ENCODE assay signal across 8 mouse cellular contexts in the genomic region with DNA sequence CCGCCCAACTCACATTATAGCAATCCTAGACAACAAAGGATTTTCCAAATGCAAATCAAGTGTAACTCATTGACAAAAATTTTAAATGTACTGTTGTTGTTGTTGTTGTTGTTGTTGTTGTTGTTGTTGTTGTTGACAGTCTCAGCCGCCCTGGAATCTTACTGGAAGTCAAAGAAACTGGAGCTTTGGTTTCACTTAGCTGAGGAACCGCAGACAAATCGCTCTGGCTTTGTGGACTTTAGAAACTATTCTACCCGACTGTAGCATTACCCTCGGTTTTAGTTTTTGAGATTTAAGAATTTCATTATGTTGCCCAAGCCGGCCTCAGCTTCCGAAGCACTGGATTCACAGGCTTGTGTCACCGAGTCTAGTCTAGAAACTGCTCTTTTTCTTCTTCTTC. TPM values are rescaled to one million over a fixed set of nuclear protein-coding genes. Genes with fewer than 3 reads are reported as not detected.
DNase-seq lines count a peak whose midpoint lies in the region; ATAC-seq lines count a peak whose summit lies in the region.

No protein-coding gene starts in this region.

- intact Hi-C loops in left cerebral cortex, postnatal 10 days (cut with DNase I) = no loop called here

- WGBS in liver, embryonic 12.5 days (ENCODE audit: insufficient replicate concordance) = 1% methylated on average over 9 of the region's 9 CpGs

- H3K36me3 ChIP-seq in erythroblast, embryonic 14.5 days (ENCODE audit: control insufficient read depth) = no peaks in the 10 kb centered on the region; the same call in 1 of the 2 replicates
- H3K36me3 ChIP-seq in liver, embryonic 12.5 days = no peaks in the 10 kb centered on the region

- peak overlapping the region; percentile 72 for H3K4me3 ChIP-seq in erythroblast, embryonic 14.5 days (replicated peaks)
- peak overlapping the region; percentile 88 for H3K4me3 ChIP-seq in liver, embryonic 12.5 days

- ATAC-seq in erythroblast, adult 5-6 weeks (replicated peaks; ENCODE audit: low FRiP score, poor library complexity, severe bottlenecking) = no peak
- ATAC-seq in CD4-positive, CD25-positive, alpha-beta regulatory T cell, adult 4 months = peak; percentile 44
- ATAC-seq in granulocyte monocyte progenitor cell, adult 5-6 weeks (replicated peaks; ENCODE audit: poor library complexity, severe bottlenecking) = peak; percentile 23; the same call in 1 of the 2 replicates
- ATAC-seq in liver, embryonic 12.5 days = no peak

- no peaks in the 10 kb centered on the region for H3K27me3 ChIP-seq in erythroblast, embryonic 14.5 days (ENCODE audit: control insufficient read depth)
- no peaks in the 10 kb centered on the region for H3K27me3 ChIP-seq in liver, embryonic 12.5 days (replicated peaks)

- H3K9ac ChIP-seq in liver, embryonic 12.5 days = peak overlapping the region; percentile 85

- peaks cover 63% of the 10 kb centered on the region for H3K4me1 ChIP-seq in erythroblast, embryonic 14.5 days (ENCODE audit: control insufficient read depth)
- H3K4me1 ChIP-seq in liver, embryonic 12.5 days = peaks cover 39% of the 10 kb centered on the region

- DNase-seq in layer of hippocampus, adult 11-12 months (ENCODE audit: low spot score) = no peak
- no peak for DNase-seq in cerebellum, adult 18-20 months
- no peak for DNase-seq in left cerebral cortex, postnatal 10 days (ENCODE audit: extremely low spot score in 1 of 2, low spot score in 2 of 2)

- H3K27ac ChIP-seq in liver, embryonic 12.5 days = peak overlapping the region; percentile 94

- H3K9me3 ChIP-seq in erythroblast, embryonic 14.5 days (ENCODE audit: control insufficient read depth, low read length) = no peaks in the 10 kb centered on the region
- no peaks in the 10 kb centered on the region for H3K9me3 ChIP-seq in liver, embryonic 12.5 days (replicated peaks)

- H3K4me2 ChIP-seq in liver, embryonic 12.5 days = peak overlapping the region; percentile 69

RNA-seq across cellular contexts. Expression of a gene that starts 11.8 kb away (rescaled TPM):
- polyA plus RNA-seq in erythroblast, embryonic 14.5 days (2012) = 0.15 and 0.16 TPM in 2 replicates
- 4.2 and 4.4 TPM in 2 replicates for total RNA-seq in erythroblast, adult 5-6 weeks (2015; ENCODE audit: low replicate concordance)
- total RNA-seq in erythroblast, adult 5-6 weeks (2017; ENCODE audit: low replicate concordance) = 6.5 and 15.5 TPM in 2 replicates
- not detected for polyA plus RNA-seq in CD4-positive, CD25-positive, alpha-beta regulatory T cell, adult 4 months (2017; shearing (Covaris generic))
- not detected in 2 replicates for total RNA-seq in granulocyte monocyte progenitor cell, adult 5-6 weeks (2014; fragmentation: Nextera tagmentation)
- not detected in 2 replicates for total RNA-seq in granulocyte monocyte progenitor cell, adult 5-6 weeks (2017)
- polyA plus RNA-seq in liver, embryonic 12.5 days (2016; fragmentation: Nextera tagmentation; extraction: Ambion mirVana) = 1.9 and 2.5 TPM in 2 replicates
- not detected for total RNA-seq in left cerebral cortex, postnatal 10 days (2021)

RNA-seq across cellular contexts. Expression of a gene that starts 30.3 kb away (rescaled TPM):
- polyA plus RNA-seq in erythroblast, embryonic 14.5 days (2012) = 0.76 and 0.84 TPM in 2 replicates
- total RNA-seq in erythroblast, adult 5-6 weeks (2015; ENCODE audit: low replicate concordance) = 1.7 and 1.9 TPM in 2 replicates
- 1.4 and 1.7 TPM in 2 replicates for total RNA-seq in erythroblast, adult 5-6 weeks (2017; ENCODE audit: low replicate concordance)
- polyA plus RNA-seq in CD4-positive, CD25-positive, alpha-beta regulatory T cell, adult 4 months (2017; shearing (Covaris generic)) = 10 to 100 TPM; 12.4 to 14.5 TPM
- total RNA-seq in granulocyte monocyte progenitor cell, adult 5-6 weeks (2014; fragmentation: Nextera tagmentation) = 2.9 and 5.7 TPM in 2 replicates
- total RNA-seq in granulocyte monocyte progenitor cell, adult 5-6 weeks (2017) = 11.0 and 13.7 TPM in 2 replicates
- 8.8 and 9.6 TPM in 2 replicates for polyA plus RNA-seq in liver, embryonic 12.5 days (2016; fragmentation: Nextera tagmentation; extraction: Ambion mirVana)
- total RNA-seq in left cerebral cortex, postnatal 10 days (2021) = 1 to 10 TPM; 6.3 to 6.5 TPM

RNA-seq across cellular contexts. Expression of a gene that starts 34.7 kb away (rescaled TPM):
- not detected in 2 replicates for polyA plus RNA-seq in erythroblast, embryonic 14.5 days (2012)
- total RNA-seq in erythroblast, adult 5-6 weeks (2015; ENCODE audit: low replicate concordance) = not detected in 2 replicates
- total RNA-seq in erythroblast, adult 5-6 weeks (2017; ENCODE audit: low replicate concordance) = not detected in 2 replicates
- polyA plus RNA-seq in CD4-positive, CD25-positive, alpha-beta regulatory T cell, adult 4 months (2017; shearing (Covaris generic)) = not detected
- total RNA-seq in granulocyte monocyte progenitor cell, adult 5-6 weeks (2014; fragmentation: Nextera tagmentation) = not detected in 2 replicates
- not detected in 2 replicates for total RNA-seq in granulocyte monocyte progenitor cell, adult 5-6 weeks (2017)
- 0.07 TPM in 1 of 2 replicates, not detected in the other for polyA plus RNA-seq in liver, embryonic 12.5 days (2016; fragmentation: Nextera tagmentation; extraction: Ambion mirVana)
- under 1 TPM; 0.75 to 0.88 TPM for total RNA-seq in left cerebral cortex, postnatal 10 days (2021)

Comparison
In these comparisons a context has a peak if more than half of its experiments do, and no peak if none do; other contexts are left out.
1. ATAC-seq: peak in CD4-positive, CD25-positive, alpha-beta regulatory T cell, adult 4 months (single experiment) and granulocyte monocyte progenitor cell, adult 5-6 weeks (single experiment); none in erythroblast, adult 5-6 weeks (single experiment) and liver, embryonic 12.5 days (single experiment).
2. RNA of a gene that starts 11.8 kb away (total RNA-seq): 4.2 to 15.5 TPM in erythroblast, adult 5-6 weeks; not detected in granulocyte monocyte progenitor cell, adult 5-6 weeks and not detected in left cerebral cortex, postnatal 10 days; every median in the first group is over 4 times any median in the second.